Mouse (Mus musculus) kidney, postnatal 0 days (tissue): ENCODE results near the gene Olfr1442. TPM values are rescaled to one million over a fixed set of nuclear protein-coding genes. Genes with fewer than 3 reads are reported as not detected.
"Not testable (repeated sequence)": the region's sequence is repeated elsewhere in the genome, so short reads cannot be mapped to it uniquely, and the experiment has no call there.

Experiments
- ATAC-seq: fragments of 200-750 bp; cut with Nextera tagmentation; replicated peaks from 2 replicates; pipeline ENCODE4 v1.8.0; 2017; ENCODE audit warnings: low read depth, moderate number of reproducible peaks, moderate TSS enrichment, moderate library complexity; ENCODE audit not compliant: low FRiP score
- DNase-seq: peaks from one replicate; pipeline ENCODE4 v3.0.0-alpha.2; 2016; ENCODE audit warnings: low spot score
- H3K27ac ChIP-seq: fragments of 300-500 bp; sonication (generic); 2 replicates; pipeline ENCODE4 v1.5.1; 2014; ENCODE audit warnings: mild to moderate bottlenecking
- H3K27me3 ChIP-seq: fragments of 300-500 bp; sonication (generic); 2 replicates; pipeline ENCODE4 v1.6.1; 2014; ENCODE audit warnings: low read length, mixed read lengths; ENCODE audit not compliant: insufficient read depth
- H3K36me3 ChIP-seq: fragments of 300-500 bp; sonication (generic); 2 replicates; pipeline ENCODE4 v1.6.1; 2014; ENCODE audit warnings: low read length, mixed read lengths; ENCODE audit not compliant: insufficient read depth
- H3K4me1 ChIP-seq: fragments of 300-500 bp; sonication (generic); replicated peaks from 2 replicates; pipeline ENCODE4 v1.6.1; 2014; ENCODE audit warnings: antibody characterized with exemption, low read length, mixed read lengths; ENCODE audit not compliant: insufficient read depth
- H3K4me2 ChIP-seq: fragments of 300-500 bp; sonication (generic); 2 replicates; pipeline ENCODE4 v1.6.1; 2014; ENCODE audit warnings: mild to moderate bottlenecking, low read length, moderate library complexity, mixed read lengths
- H3K4me3 ChIP-seq: fragments of 300-500 bp; sonication (generic); replicated peaks from 2 replicates; pipeline ENCODE4 v1.5.1; 2014; ENCODE audit warnings: low read depth, low read length
- H3K9ac ChIP-seq: fragments of 300-500 bp; sonication (generic); 2 replicates; pipeline ENCODE4 v1.6.1; 2014; ENCODE audit warnings: low read depth, low read length
- H3K9me3 ChIP-seq: fragments of 300-500 bp; sonication (generic); replicated peaks from 2 replicates; pipeline ENCODE4 v1.6.1; 2016; ENCODE audit warnings: low read length, inconsistent platforms, mixed read lengths
- CTCF ChIP-seq: IDR thresholded peaks from 2 replicates; pipeline ENCODE4 v1.5.1; 2016; ENCODE audit warnings: antibody characterized with exemption, low read depth, mild to moderate bottlenecking, moderate library complexity
- WGBS: fragments of 180-500 bp; shearing (Covaris S2); extraction: QIAGEN DNeasy Blood & Tissue Kit; methylation state at CpG from one replicate; pipeline ENCODE4 v1.1.7; 2014; 5-methylcytosine and 5-hydroxymethylcytosine counted together
- polyA plus RNA-seq: library from polyadenylated mRNA; unstranded; fragments of >200 nt; fragmentation: Nextera tagmentation; extraction: Ambion mirVana; gene quantifications from 2 replicates; pipeline ENCODE4 v1.2.1, GENCODE M21; 2015

Olfr1442 gene
- polyA plus RNA-seq, 1 experiment from 2014 or later: 0.18 TPM

GRCm38 (mm10) chr19:12696221-12696620, 26.0 kb downstream of the Olfr1442 start:
- H3K4me1 ChIP-seq: no peaks in the 10 kb centered on the region
- ATAC-seq (no peak), DNase-seq (no peak)
- no peak overlapping the region for H3K9ac ChIP-seq
- H3K27me3 ChIP-seq: no peaks in the 10 kb centered on the region
- TF ChIP-seq CTCF: no peak
- no peaks in the 10 kb centered on the region for H3K9me3 ChIP-seq
- H3K4me3 ChIP-seq: no peak overlapping the region; the same call in 1 of the 2 replicates
- peak overlapping the region; percentile 23; the same call in 1 of the 2 replicates for H3K4me2 ChIP-seq
- no peak overlapping the region for H3K27ac ChIP-seq
- no peaks in the 10 kb centered on the region for H3K36me3 ChIP-seq

GRCm38 (mm10) chr19:12708458-12708857, 38.2 kb downstream of the Olfr1442 start:
- H3K27me3 ChIP-seq: no peaks in the 10 kb centered on the region
- peak; percentile 59 for DNase-seq
- no peaks in the 10 kb centered on the region for H3K9me3 ChIP-seq
- no peak overlapping the region for H3K4me3 ChIP-seq
- H3K4me1 ChIP-seq: no peaks in the 10 kb centered on the region
- no peaks in the 10 kb centered on the region for H3K36me3 ChIP-seq
- peak; percentile 91 for ATAC-seq
- H3K9ac ChIP-seq: no peak overlapping the region
- no peak for TF ChIP-seq CTCF
- 43% methylated on average over 2 of the region's 2 CpGs for WGBS
- peak overlapping the region; percentile 50 for H3K27ac ChIP-seq
- no peak overlapping the region for H3K4me2 ChIP-seq

- no peak for ATAC-seq
- H3K4me2 ChIP-seq: no peak overlapping the region
- no peaks in the 10 kb centered on the region for H3K27me3 ChIP-seq
- no peak for DNase-seq
- peak overlapping the region; percentile 50 for H3K27ac ChIP-seq
- no peaks in the 10 kb centered on the region for H3K4me1 ChIP-seq
- no peaks in the 10 kb centered on the region for H3K9me3 ChIP-seq
- H3K9ac ChIP-seq: no peak overlapping the region
- H3K4me3 ChIP-seq: no peak overlapping the region
- H3K36me3 ChIP-seq: no peaks in the 10 kb centered on the region
- no peak for TF ChIP-seq CTCF
These were observed 38.7 kb downstream of the Olfr1442 start for GRCm38 (mm10) chr19:12708986-12709385.

- no peaks in the 10 kb centered on the region for H3K4me1 ChIP-seq
- WGBS: 51% methylated on average over 6 of the region's 6 CpGs
- H3K4me3 ChIP-seq: no peak overlapping the region
- no peak overlapping the region for H3K9ac ChIP-seq
- TF ChIP-seq CTCF: no peak
- H3K27me3 ChIP-seq: no peaks in the 10 kb centered on the region
- H3K4me2 ChIP-seq: no peak overlapping the region
- H3K36me3 ChIP-seq: no peaks in the 10 kb centered on the region
- ATAC-seq: peak; percentile 52; the same call in 1 of the 2 replicates
- H3K9me3 ChIP-seq: no peaks in the 10 kb centered on the region
- DNase-seq: peak; percentile 41
- H3K27ac ChIP-seq: no peak overlapping the region
These were observed 49.0 kb downstream of the Olfr1442 start for GRCm38 (mm10) chr19:12719189-12719588.

DNA sequence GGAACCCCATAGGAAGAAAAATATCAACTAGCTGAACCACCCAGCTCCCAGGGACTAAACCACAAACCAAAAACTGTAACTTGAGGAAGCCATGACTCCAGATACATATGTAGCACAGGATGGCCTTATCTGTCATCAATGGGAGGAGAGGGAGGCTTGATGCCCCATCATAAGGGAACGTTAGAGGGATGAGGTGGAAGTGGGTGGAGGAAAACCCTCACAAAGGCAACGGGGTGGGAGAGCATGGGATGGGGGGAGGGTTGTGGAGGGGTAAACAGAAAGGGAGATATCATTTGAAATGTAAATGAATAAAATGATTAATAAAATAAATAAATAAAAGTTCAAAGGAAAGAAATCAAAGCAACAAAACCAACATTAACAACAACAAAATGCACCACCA, 50.2 kb downstream of the Olfr1442 start:
- Histone ChIP-seq H3K4me3 (no peak overlapping the region), H3K9me3 (no peaks in the 10 kb centered on the region), H3K9ac (no peak overlapping the region), H3K27me3 (no peaks in the 10 kb centered on the region), H3K27ac (no peak overlapping the region), H3K4me2 (no peak overlapping the region), H3K4me1 (no peaks in the 10 kb centered on the region), H3K36me3 (no peaks in the 10 kb centered on the region)
- DNase-seq (no peak), ATAC-seq (no peak)
- 45% methylated on average over 2 of the region's 2 CpGs for WGBS
- TF ChIP-seq CTCF: no peak

GRCm38 (mm10) chr19:12720919-12721318, 50.7 kb downstream of the Olfr1442 start:
- H3K9ac ChIP-seq, H3K9me3 ChIP-seq, H3K36me3 ChIP-seq, H3K4me1 ChIP-seq, H3K27ac ChIP-seq, H3K4me2 ChIP-seq, ATAC-seq, H3K4me3 ChIP-seq, H3K27me3 ChIP-seq, DNase-seq: not testable (repeated sequence)
- WGBS: 91% methylated on average over 5 of the region's 5 CpGs

DNA sequence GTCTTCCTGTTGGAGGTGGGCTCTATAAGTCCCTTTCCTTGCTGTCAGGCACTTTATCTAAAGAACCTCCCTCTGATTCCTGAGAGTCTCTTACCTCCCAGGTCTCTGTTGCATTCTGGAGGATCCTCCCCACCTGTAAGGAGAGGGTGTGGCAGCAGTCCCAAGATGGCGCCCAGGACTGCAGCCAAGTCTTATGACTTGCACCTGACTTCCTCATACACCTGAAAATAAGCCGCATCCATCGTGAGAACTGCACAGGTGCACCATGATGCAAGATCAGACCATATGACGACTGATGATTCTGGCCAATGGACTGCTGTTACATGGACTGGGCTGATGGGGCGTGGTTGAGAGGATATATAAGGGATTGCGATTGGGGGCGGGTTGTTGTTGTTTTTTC, 51.4 kb downstream of the Olfr1442 start:
- H3K9me3 ChIP-seq, H3K4me2 ChIP-seq, H3K4me1 ChIP-seq, H3K36me3 ChIP-seq, H3K27ac ChIP-seq, H3K4me3 ChIP-seq, DNase-seq, H3K9ac ChIP-seq, H3K27me3 ChIP-seq, ATAC-seq: not testable (repeated sequence)
- 93% methylated on average over 7 of the region's 7 CpGs for WGBS
